Mouse (Mus musculus): Measurements from ENCODE around the gene Cnga2. TPM values are rescaled to one million over a fixed set of nuclear protein-coding genes. Genes with fewer than 3 reads are reported as not detected.

Cnga2 gene
- total RNA-seq, 2 experiments from 2014 or later, result 0.07 TPM; not detected in 1

GRCm38 (mm10) chrX:72022750-72023398 lies 31.2 kb downstream of the Cnga2 start:
- no peak for DNase-seq
- intact Hi-C loops (cut with DNase I; ENCODE audit: low total_unique reads), result no loop called here

GRCm38 (mm10) chrX:72023542-72023941 lies 31.9 kb downstream of the Cnga2 start:
- intact Hi-C loops (cut with DNase I; ENCODE audit: low total_unique reads), result no loop called here
- DNase-seq, result no peak

DNA sequence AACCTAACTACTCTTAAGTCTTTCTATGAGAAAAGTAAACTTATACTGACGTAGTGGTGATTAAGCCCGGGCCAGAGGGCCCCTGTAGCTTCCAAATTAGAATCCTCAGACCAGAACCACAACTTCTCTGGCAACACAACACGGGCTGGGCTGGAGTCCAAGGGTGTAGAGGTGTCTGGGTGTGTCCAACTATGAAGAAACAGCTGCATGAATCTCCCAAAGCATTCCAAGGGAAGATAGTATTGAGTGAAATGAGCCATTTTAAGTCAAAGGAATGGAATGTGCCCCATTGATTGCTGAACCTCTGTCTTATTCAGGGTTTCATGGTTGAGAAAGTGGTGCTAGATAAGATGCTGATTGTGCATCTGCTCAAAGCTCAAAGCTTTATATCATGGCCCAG lies 52.4 kb downstream of the Cnga2 start:
- peak; percentile 68 for DNase-seq
- intact Hi-C loops (cut with DNase I; ENCODE audit: low total_unique reads), result no loop called here

- intact Hi-C loops (cut with DNase I; ENCODE audit: low total_unique reads), result no loop called here
- DNase-seq, result no peak
Measured at GRCm38 (mm10) chrX:72047918-72048317, 56.3 kb downstream of the Cnga2 start.

Other genes starting within 250 kb of the Cnga2 start
- 10 to 100 TPM; 19.1 to 22.2 TPM for gene Vma21, start 175.9 kb upstream of the Cnga2 start, total RNA-seq (2021)
- under 1 TPM in 1 of 2 experiments, not detected in 1; 0.31 TPM for gene Gm1141, start 70.8 kb upstream of the Cnga2 start, total RNA-seq (2021)
- gene Prrg3, start 29.2 kb upstream of the Cnga2 start, total RNA-seq (2021), result 10 to 100 TPM; 12.9 to 13.7 TPM
- gene Fate1, start 18.9 kb upstream of the Cnga2 start, total RNA-seq (2021), result not detected
- gene Magea4, start 230.2 kb downstream of the Cnga2 start, total RNA-seq (2021), result not detected